21 mouse cellular contexts compared by ENCODE assay signal in the genomic region with DNA sequence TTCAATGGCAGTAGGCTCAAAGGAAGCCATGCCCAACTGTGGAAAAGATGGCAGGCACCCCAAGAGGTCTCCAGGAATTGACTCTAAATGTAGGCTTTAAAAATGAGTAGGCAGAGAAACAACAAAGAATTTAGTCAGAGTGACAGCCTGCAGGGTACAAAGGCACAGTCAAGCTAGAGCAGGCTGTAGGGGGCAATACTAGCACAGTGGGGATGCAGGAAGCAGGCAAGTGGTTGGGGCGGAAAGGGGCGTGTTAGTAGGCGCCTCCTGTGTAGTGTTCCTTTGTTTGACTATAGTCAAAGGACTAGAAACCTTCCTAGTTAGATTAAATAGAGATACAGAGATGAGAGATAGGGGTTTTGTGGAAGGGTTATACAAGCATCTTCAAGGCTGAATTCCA.
DNase-seq lines count a peak whose midpoint lies in the region; TF ChIP-seq lines count a peak whose summit lies in the region.
"Had no signal": no experiment of that assay in that cellular context is flagged by ENCODE, and none has a peak within 500 bp of the region (broad histone marks: within the 10 kb centered on the region; RNA-seq: fewer than 3 reads in every experiment).

No protein-coding gene starts in this region.

- H3K4me3 ChIP-seq in CH12.LX (replicated peaks in 1 of 3; ENCODE audit: low read depth in 2 of 3, low read length in 2 of 3, poor library complexity in 1 of 3), result no peak overlapping the region
- H3K4me3 ChIP-seq in gastrocnemius, adult 2 months, result no peak overlapping the region
- H3K4me3 ChIP-seq: forebrain, embryonic 10.5 days; forebrain, embryonic 13.5 days; heart, embryonic 12.5 days; heart, embryonic 15.5 days had no signal

- H3K4me2 ChIP-seq in CH12.LX (ENCODE audit: insufficient read depth, low read depth, poor library complexity, severe bottlenecking), result 0 out of 2 replicates have a peak overlapping the region, but pooled peaks have one; percentile 9
- H3K4me2 ChIP-seq: forebrain, embryonic 13.5 days; heart, embryonic 12.5 days; heart, embryonic 15.5 days; hindbrain, embryonic 14.5 days had no signal

- H3K27me3 ChIP-seq in CH12.LX (replicated peaks), result no peaks in the 10 kb centered on the region
- H3K27me3 ChIP-seq: forebrain, embryonic 13.5 days; heart, embryonic 12.5 days; heart, embryonic 15.5 days had no signal

- TF ChIP-seq POLR2A in CH12.LX (IDR thresholded peaks at IDR 0.05; ENCODE audit: low read depth, low read length), result no peak
- TF ChIP-seq POLR2A in brain, embryonic 14.5 days (IDR thresholded peaks at IDR 0.05; ENCODE audit: borderline replicate concordance, extremely low read depth, insufficient read depth, insufficient read length, poor library complexity, severe bottlenecking), result no peak

- no peaks in the 10 kb centered on the region for H3K4me1 ChIP-seq in CH12.LX (ENCODE audit: control insufficient read depth in 1 of 2, insufficient read depth in 2 of 2)
- H3K4me1 ChIP-seq: forebrain, embryonic 13.5 days; heart, embryonic 12.5 days; heart, embryonic 15.5 days had no signal

- no peak for TF ChIP-seq EP300 in CH12.LX (IDR thresholded peaks at IDR 0.05; ENCODE audit: low read length)

- TF ChIP-seq CTCF in CH12.LX (conservative IDR thresholded peaks at IDR 0.05 in 1 of 2, IDR thresholded peaks at IDR 0.05 in 1 of 2; ENCODE audit: low read depth in 2 of 2, low read length in 2 of 2), result peak in 1 of 2 experiments; percentile 15; a peak in 1 of 4 replicates
- no peak for TF ChIP-seq CTCF in brain, embryonic 14.5 days (IDR thresholded peaks at IDR 0.05; ENCODE audit: borderline replicate concordance, extremely low read depth, insufficient read depth, insufficient read length)
- TF ChIP-seq CTCF in gastrocnemius, adult 2 months (IDR thresholded peaks at IDR 0.05), result no peak

- no peak for DNase-seq in CH12.LX (ENCODE audit: extremely low read depth)
- DNase-seq in ES-CJ7 (ENCODE audit: low read depth, low spot score), result peak; percentile 49
- DNase-seq in WW6 (ENCODE audit: low read depth, low spot score), result peak; percentile 16
- DNase-seq in brain, embryonic 14.5 days (ENCODE audit: low read depth), result peak; percentile 30
- no peak for DNase-seq in gastrocnemius, adult 2 months
- no peak for DNase-seq in ovary, postnatal 10 days (ENCODE audit: low spot score)
- DNase-seq: adrenal gland, adult 2 months; adrenal gland, postnatal 14 days; cerebellum, adult 18-20 months; cerebellum, adult 9-10 months; cerebellum, postnatal 14 days; gastrocnemius, postnatal 25 days; heart, adult 18-20 months; heart, postnatal 10 days; heart, postnatal 36 days; kidney, adult 2 months had no signal

- no peaks in the 10 kb centered on the region for H3K79me2 ChIP-seq in CH12.LX (replicated peaks; ENCODE audit: control insufficient read depth, extremely low read depth, insufficient read depth, poor library complexity, severe bottlenecking)

- TF ChIP-seq RAD21 in CH12.LX (IDR thresholded peaks at IDR 0.05; ENCODE audit: low read depth, low read length), result no peak; the same call in 1 of the 2 replicates

- no peaks in the 10 kb centered on the region for H3K36me3 ChIP-seq in CH12.LX (replicated peaks in 1 of 2; ENCODE audit: control insufficient read depth in 1 of 2, insufficient read depth in 1 of 2, low read length in 1 of 2)
- H3K36me3 ChIP-seq: forebrain, embryonic 10.5 days; heart, embryonic 12.5 days; heart, embryonic 15.5 days had no signal

- H3K9me3 ChIP-seq in CH12.LX (replicated peaks; ENCODE audit: low read length), result no peaks in the 10 kb centered on the region
- H3K9me3 ChIP-seq: forebrain, embryonic 13.5 days; heart, embryonic 15.5 days had no signal

- in situ Hi-C loops in CH12.LX (cut with MboI; ENCODE audit: low pct_ligation_motif_present, low pct_unique_long_range_greater_than_20kb, low sequenced_read_pairs), result no loop called here

- dilution Hi-C loops in CH12.LX (cut with MboI; ENCODE audit: extremely low pct_ligation_motif_present, extremely low pct_unique_long_range_greater_than_20kb, low sequenced_read_pairs), result no loop called here

- intact Hi-C loops in gastrocnemius, adult 2 months (cut with DNase I), result no loop called here

- H3K9ac ChIP-seq in CH12.LX (ENCODE audit: insufficient read depth, low read depth), result no peak overlapping the region
- H3K9ac ChIP-seq: forebrain, embryonic 13.5 days; heart, embryonic 12.5 days; heart, embryonic 15.5 days; hindbrain, embryonic 14.5 days had no signal

- no peak overlapping the region for H3K27ac ChIP-seq in CH12.LX (ENCODE audit: insufficient read depth, low read depth)
- no peak overlapping the region for H3K27ac ChIP-seq in gastrocnemius, adult 2 months
- H3K27ac ChIP-seq: forebrain, embryonic 10.5 days; forebrain, embryonic 13.5 days; heart, embryonic 15.5 days; hindbrain, embryonic 14.5 days had no signal

TF ChIP-seq in CH12.LX, 34 proteins besides CTCF, POLR2A, EP300 and RAD21:
- no peak for TF ChIP-seq ZKSCAN1 (IDR thresholded peaks at IDR 0.05; ENCODE audit: borderline replicate concordance, low read depth, low read length)
- TF ChIP-seq SMC3 (IDR thresholded peaks at IDR 0.05; ENCODE audit: low read depth, low read length), result no peak
- TF ChIP-seq IRF4 (IDR thresholded peaks at IDR 0.05; ENCODE audit: low read depth, low read length), result no peak
- no peak for TF ChIP-seq CHD2 (IDR thresholded peaks at IDR 0.05; ENCODE audit: low read length)
- no peak for TF ChIP-seq HCFC1 (IDR thresholded peaks at IDR 0.05; ENCODE audit: low read depth, low read length)
- no peak for TF ChIP-seq ZMIZ1 (IDR thresholded peaks at IDR 0.05; ENCODE audit: low read depth, low read length)
- TF ChIP-seq ETS1 (conservative IDR thresholded peaks at IDR 0.05; ENCODE audit: low read depth, low read length), result no peak
- no peak for TF ChIP-seq ZNF384 (IDR thresholded peaks at IDR 0.05; ENCODE audit: low read depth, low read length)

Comparison
In these comparisons a context has a peak if more than half of its experiments do, and no peak if none do; other contexts are left out.
1. DNase-seq: peak in ES-CJ7 (single experiment), WW6 (single experiment) and brain, embryonic 14.5 days (single experiment); none in CH12.LX (single experiment), gastrocnemius, adult 2 months (single experiment) and ovary, postnatal 10 days (single experiment).